Mouse (Mus musculus) hindlimb bud, embryonic 11.5 days (tissue): ENCODE measurements at regions not wholly inside any gene's neighbourhood (a gene's known extent, or its start where the extent isn't known, plus 50 kb on each side); places are given as distances from the start of the nearest gene placed in this dataset.
"Not testable (repeated sequence)": the region's sequence is repeated elsewhere in the genome, so short reads cannot be mapped to it uniquely, and the experiment has no call there.

ENCODE experiments used
- DNase-seq: peaks from one replicate; pipeline ENCODE4 v3.0.0-alpha.2; 2012; ENCODE audit warnings: low read depth, low spot score; ENCODE audit errors: extremely low spot score

GRCm38 (mm10) chr6:100428759-100429158 is 141.5 kb upstream of the Rybp start:
- no peak for DNase-seq

GRCm38 (mm10) chr6:100425551-100425950 is 138.3 kb upstream of the Rybp start:
- DNase-seq = no peak

- DNase-seq = no peak
These were observed 137.6 kb upstream of the Rybp start for GRCm38 (mm10) chr6:100424788-100425403.

- DNase-seq = no peak
These were observed 136.9 kb upstream of the Rybp start for GRCm38 (mm10) chr6:100424181-100424580.

- DNase-seq = no peak
These were observed 136.4 kb upstream of the Rybp start for GRCm38 (mm10) chr6:100423636-100424035.

- DNase-seq = no peak
These were observed 135.3 kb upstream of the Rybp start for GRCm38 (mm10) chr6:100422603-100423002.

- peak; percentile 88 for DNase-seq
These were observed 134.7 kb upstream of the Rybp start for GRCm38 (mm10) chr6:100421706-100422578.

GRCm38 (mm10) chr6:100420602-100421001 is 133.3 kb upstream of the Rybp start:
- no peak for DNase-seq

GRCm38 (mm10) chr6:100419782-100420540 is 132.7 kb upstream of the Rybp start:
- no peak for DNase-seq

- no peak for DNase-seq
These were observed 128.8 kb upstream of the Rybp start for GRCm38 (mm10) chr6:100416046-100416445.

GRCm38 (mm10) chr6:100415514-100415913 is 128.2 kb upstream of the Rybp start:
- no peak for DNase-seq

GRCm38 (mm10) chr6:100414836-100415235 is 127.6 kb upstream of the Rybp start:
- DNase-seq = no peak

- no peak for DNase-seq
These were observed 125.2 kb upstream of the Rybp start for GRCm38 (mm10) chr6:100412486-100412885.

GRCm38 (mm10) chr6:100411968-100412367 is 124.7 kb upstream of the Rybp start:
- no peak for DNase-seq

- no peak for DNase-seq
These were observed 122.9 kb upstream of the Rybp start for GRCm38 (mm10) chr6:100410067-100410631.

- DNase-seq = no peak
These were observed 121.5 kb upstream of the Rybp start for GRCm38 (mm10) chr6:100408826-100409225.

- no peak for DNase-seq
These were observed 119.2 kb upstream of the Rybp start for GRCm38 (mm10) chr6:100406504-100406903.

GRCm38 (mm10) chr6:100404161-100404560 is 116.9 kb upstream of the Rybp start:
- DNase-seq = no peak

- peak; percentile 82 for DNase-seq
These were observed 115.4 kb upstream of the Rybp start for GRCm38 (mm10) chr6:100402716-100403115.

- no peak for DNase-seq
These were observed 114.4 kb upstream of the Rybp start for GRCm38 (mm10) chr6:100401728-100402127.

- not testable (repeated sequence) for DNase-seq
These were observed 112.1 kb upstream of the Rybp start for GRCm38 (mm10) chr6:100399387-100399786.
